Mouse (Mus musculus) spleen, adult 2 months (tissue): ENCODE measurements around the gene Gm28374.

Experiments used
- CTCF ChIP-seq: fragments of 200-500 bp; IDR thresholded peaks from 2 replicates; pipeline ENCODE4 v1.5.1; 2011; ENCODE audit warnings: mild to moderate bottlenecking, inconsistent platforms; ENCODE audit not compliant: insufficient read depth, insufficient read length, insufficient replicate concordance; ENCODE audit errors: extremely low read depth
- POLR2A ChIP-seq: fragments of 200-500 bp; IDR thresholded peaks from 2 replicates; pipeline ENCODE4 v1.6.1; 2011; ENCODE audit warnings: low read depth, low read length, inconsistent platforms

DNA sequence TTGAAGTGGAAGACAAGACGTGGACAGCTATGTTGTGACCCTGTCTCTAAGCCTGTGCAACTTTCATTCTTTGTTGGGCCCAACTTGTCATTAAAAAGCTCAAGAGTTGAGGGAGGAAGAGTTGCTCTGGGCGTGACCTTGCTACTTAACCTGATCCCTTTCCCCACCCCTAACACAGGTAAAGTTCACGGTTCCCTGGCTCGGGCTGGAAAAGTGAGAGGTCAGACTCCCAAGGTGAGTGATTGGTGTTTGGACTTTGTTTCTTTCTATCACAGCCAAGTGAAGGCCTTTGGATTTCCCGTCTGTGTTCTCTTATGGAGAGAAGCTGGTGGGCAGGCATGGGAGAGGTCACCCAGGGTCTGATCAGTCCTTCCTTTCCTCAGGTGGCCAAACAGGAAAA lies 23.1 kb downstream of the Gm28374 start:
- TF ChIP-seq POLR2A (no peak), CTCF (no peak)
